Mouse (Mus musculus) liver, embryonic 11.5 days (tissue): Measurements from ENCODE around the gene Tmem79. TPM values are rescaled to one million over a fixed set of nuclear protein-coding genes. Genes with fewer than 3 reads are reported as not detected.
"Not testable (repeated sequence)": the region's sequence is repeated elsewhere in the genome, so short reads cannot be mapped to it uniquely, and the experiment has no call there.

ENCODE experiments used
- ATAC-seq: fragments of 200-750 bp; cut with Nextera tagmentation; replicated peaks from 2 replicates; pipeline ENCODE4 v1.8.0; 2017; ENCODE audit warnings: moderate number of reproducible peaks, mild to moderate bottlenecking, moderate TSS enrichment, moderate library complexity; ENCODE audit not compliant: low FRiP score
- DNase-seq: peaks from one replicate; pipeline ENCODE4 v3.0.0-alpha.2; 2017; ENCODE audit warnings: low spot score
- H3K27ac ChIP-seq: fragments of 300-500 bp; sonication (generic); 2 replicates; pipeline ENCODE4 v1.5.1; 2014; ENCODE audit warnings: mild to moderate bottlenecking, low read depth, low read length, control low read depth
- H3K27me3 ChIP-seq: fragments of 300-500 bp; sonication (generic); replicated peaks from 2 replicates; pipeline ENCODE4 v1.6.1; 2014; ENCODE audit warnings: low read length, mixed read lengths; ENCODE audit not compliant: control insufficient read depth, insufficient read depth
- H3K36me3 ChIP-seq: fragments of 300-500 bp; sonication (generic); 2 replicates; pipeline ENCODE4 v1.6.1; 2014; ENCODE audit warnings: mild to moderate bottlenecking, low read length, moderate library complexity, mixed read lengths; ENCODE audit not compliant: control insufficient read depth, insufficient read depth
- H3K4me1 ChIP-seq: fragments of 300-500 bp; sonication (generic); replicated peaks from 2 replicates; pipeline ENCODE4 v1.6.1; 2014; ENCODE audit warnings: low read length, mixed read lengths; ENCODE audit not compliant: control insufficient read depth, insufficient read depth
- H3K4me2 ChIP-seq: fragments of 300-500 bp; sonication (generic); 2 replicates; pipeline ENCODE4 v1.6.1; 2014; ENCODE audit warnings: mild to moderate bottlenecking, control low read depth, moderate library complexity
- H3K4me3 ChIP-seq: fragments of 300-500 bp; sonication (generic); 2 replicates; pipeline ENCODE4 v1.5.1; 2014; ENCODE audit warnings: low read depth, low read length, control low read depth
- H3K9ac ChIP-seq: fragments of 300-500 bp; sonication (generic); 2 replicates; pipeline ENCODE4 v1.6.1; 2014; ENCODE audit warnings: low read depth, low read length, control low read depth
- H3K9me3 ChIP-seq: fragments of 300-500 bp; sonication (generic); 2 replicates; pipeline ENCODE4 v1.6.1; 2016; ENCODE audit warnings: low read length, inconsistent platforms, mixed read lengths; ENCODE audit not compliant: control insufficient read depth
- WGBS: fragments of 180-500 bp; shearing (Covaris S2); extraction: QIAGEN DNeasy Blood & Tissue Kit; methylation state at CpG from one replicate; pipeline ENCODE4 v1.1.7; 2014; 5-methylcytosine and 5-hydroxymethylcytosine counted together
- polyA plus RNA-seq: library from polyadenylated mRNA; unstranded; fragments of >200 nt; fragmentation: Nextera tagmentation; extraction: Ambion mirVana; gene quantifications from 2 replicates; pipeline ENCODE4 v1.2.1, GENCODE M21; 2014

Gene Tmem79
- polyA plus RNA-seq, 1 experiment from 2014 or later, result 2.0 TPM

GRCm38 (mm10) chr3:88297321-88297851 is 38.6 kb downstream of the Tmem79 start:
- Histone ChIP-seq H3K4me2 (peak overlapping the region; percentile 80), H3K27me3 (no peaks in the 10 kb centered on the region), H3K4me3 (peak overlapping the region; percentile 81), H3K36me3 (peaks cover 27% of the 10 kb centered on the region), H3K4me1 (peaks cover 17% of the 10 kb centered on the region), H3K9ac (peak overlapping the region; percentile 92), H3K9me3 (no peaks in the 10 kb centered on the region), H3K27ac (peak overlapping the region; percentile 88)
- WGBS, result 0% methylated on average over 30 of the region's 30 CpGs
- ATAC-seq (no peak), DNase-seq (no peak)

GRCm38 (mm10) chr3:88296561-88297318 is 39.2 kb downstream of the Tmem79 start, which contains the start of the genes Tsacc and Cct3:
TSS of gene Tsacc (minus strand) at chr3:88296999.
TSS of gene Cct3 (plus strand) at chr3:88297116.
- DNase-seq (peak; percentile 90), ATAC-seq (peak; percentile 99)
- peak within 1 kb of the TSS; percentile 81 for H3K4me3 ChIP-seq
- WGBS, result under 1% methylated on average over 44 of the region's 44 CpGs
- peaks cover 23% of the 10 kb centered on the region for H3K36me3 ChIP-seq
- H3K9me3 ChIP-seq, result no peaks in the 10 kb centered on the region
- peak within 1 kb of the TSS; percentile 88 for H3K27ac ChIP-seq
- H3K9ac ChIP-seq, result peak within 1 kb of the TSS; percentile 92
- peaks cover 17% of the 10 kb centered on the region for H3K4me1 ChIP-seq
- peak within 1 kb of the TSS; percentile 80 for H3K4me2 ChIP-seq
- H3K27me3 ChIP-seq, result no peaks in the 10 kb centered on the region

GRCm38 (mm10) chr3:88296110-88296560 is 39.8 kb downstream of the Tmem79 start:
- H3K9me3 ChIP-seq, result no peaks in the 10 kb centered on the region
- peak overlapping the region; percentile 88 for H3K27ac ChIP-seq
- WGBS, result 2% methylated on average over 12 of the region's 12 CpGs
- DNase-seq, result no peak
- H3K9ac ChIP-seq, result peak overlapping the region; percentile 92
- peaks cover 17% of the 10 kb centered on the region for H3K4me1 ChIP-seq
- ATAC-seq, result 0 out of 2 replicates have a peak, but pooled peaks have one; percentile 11
- H3K4me3 ChIP-seq, result peak overlapping the region; percentile 81
- H3K27me3 ChIP-seq, result no peaks in the 10 kb centered on the region
- H3K36me3 ChIP-seq, result peaks cover 20% of the 10 kb centered on the region
- peak overlapping the region; percentile 67 for H3K4me2 ChIP-seq

- Histone ChIP-seq H3K4me2 (peak overlapping the region; percentile 67), H3K4me1 (peaks cover 17% of the 10 kb centered on the region), H3K4me3 (peak overlapping the region; percentile 81; the same call in 1 of the 2 replicates), H3K36me3 (peaks cover 11% of the 10 kb centered on the region; the same call in 1 of the 2 replicates)
- DNase-seq, H3K27ac ChIP-seq, H3K9me3 ChIP-seq, H3K27me3 ChIP-seq, ATAC-seq, H3K9ac ChIP-seq: not testable (repeated sequence)
- WGBS, result 71% methylated on average over 1 of the region's 1 CpGs
These were observed 40.7 kb downstream of the Tmem79 start for GRCm38 (mm10) chr3:88295272-88295671.

GRCm38 (mm10) chr3:88291970-88292369 is 44.0 kb downstream of the Tmem79 start:
- Histone ChIP-seq H3K4me2 (no peak overlapping the region), H3K36me3 (no peaks in the 10 kb centered on the region; the same call in 1 of the 2 replicates), H3K4me3 (no peak overlapping the region), H3K27me3 (no peaks in the 10 kb centered on the region), H3K4me1 (0 out of 2 replicates have a peak, but pooled peaks cover 3% of the 10 kb centered on the region), H3K27ac (no peak overlapping the region), H3K9ac (no peak overlapping the region), H3K9me3 (no peaks in the 10 kb centered on the region)
- ATAC-seq (no peak), DNase-seq (no peak)
- 61% methylated on average over 4 of the region's 4 CpGs for WGBS

- ATAC-seq, DNase-seq: not testable (repeated sequence)
- 69% methylated on average over 8 of the region's 10 CpGs for WGBS
These were observed 47.7 kb downstream of the Tmem79 start for GRCm38 (mm10) chr3:88288133-88288713.

GRCm38 (mm10) chr3:88287110-88287509 is 48.8 kb downstream of the Tmem79 start, which contains the start of gene Gm38392:
TSS of gene Gm38392 (minus strand) at chr3:88287210.
- Histone ChIP-seq H3K4me1 (no peaks in the 10 kb centered on the region), H3K4me2 (no peak within 1 kb of the TSS), H3K9me3 (no peaks in the 10 kb centered on the region), H3K27me3 (no peaks in the 10 kb centered on the region), H3K9ac (no peak within 1 kb of the TSS), H3K36me3 (no peaks in the 10 kb centered on the region; the same call in 1 of the 2 replicates), H3K27ac (no peak within 1 kb of the TSS), H3K4me3 (no peak within 1 kb of the TSS)
- no peak for ATAC-seq
- 96% methylated on average over 4 of the region's 4 CpGs for WGBS
- DNase-seq, result no peak

More at GRCm38 (mm10) chr3:88288133-88288713, 47.7 kb downstream of the Tmem79 start:
- H3K36me3 ChIP-seq, H3K4me3 ChIP-seq, H3K4me2 ChIP-seq, H3K9me3 ChIP-seq, H3K27me3 ChIP-seq, H3K4me1 ChIP-seq, H3K27ac ChIP-seq, H3K9ac ChIP-seq: not testable (repeated sequence)

- WGBS, result no CpG with 5 or more reads among the region's 2 CpGs
- not testable (repeated sequence) for H3K36me3 ChIP-seq, H3K27ac ChIP-seq, H3K4me2 ChIP-seq, H3K4me3 ChIP-seq, H3K4me1 ChIP-seq, H3K27me3 ChIP-seq, DNase-seq, ATAC-seq, H3K9me3 ChIP-seq, H3K9ac ChIP-seq
These were observed 50.4 kb downstream of the Tmem79 start for GRCm38 (mm10) chr3:88285565-88285895.
